Mouse (Mus musculus): Measurements from ENCODE around the gene Micu1. TPM values are rescaled to one million over a fixed set of nuclear protein-coding genes. Genes with fewer than 3 reads are reported as not detected.
A peak's percentile ranks its signal among the peaks of the same experiment; 100 is the strongest.

Micu1 gene
- polyA plus RNA-seq, 1 experiment: 42.0 TPM

DNA sequence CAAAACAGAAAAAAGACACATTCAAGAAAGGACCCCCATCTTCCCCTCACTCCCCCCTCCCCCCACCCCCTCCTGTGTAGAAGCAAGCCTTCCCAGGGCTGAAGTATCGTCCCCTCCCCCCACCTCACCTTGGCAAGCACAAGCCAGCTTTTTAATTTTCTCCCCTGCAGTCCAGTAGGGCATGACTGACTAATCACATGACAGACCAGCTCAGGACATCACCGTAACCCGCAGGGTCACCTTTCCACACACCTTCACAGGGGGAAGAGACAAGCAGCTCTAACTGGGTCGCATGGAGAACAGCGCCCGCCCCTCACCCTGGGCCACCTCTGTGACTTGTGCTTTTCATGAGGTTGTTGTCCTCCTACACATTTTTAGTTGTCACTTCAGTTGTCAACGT, 147.1 kb downstream of the Micu1 start:
- TF ChIP-seq POLR2A (IDR thresholded peaks at IDR 0.05; ENCODE audit: borderline replicate concordance, low read depth, low read length): no peak
- TF ChIP-seq CTCF (IDR thresholded peaks at IDR 0.05; ENCODE audit: low read depth, low read length): no peak
- H3K4me3 ChIP-seq (ENCODE audit: insufficient read depth, low read length): no peak overlapping the region
- H3K27ac ChIP-seq (ENCODE audit: insufficient read depth, low read depth, low read length): no peak overlapping the region
- H3K4me1 ChIP-seq (ENCODE audit: control insufficient read depth, insufficient read depth, low read length): peaks cover 9% of the 10 kb centered on the region

DNA sequence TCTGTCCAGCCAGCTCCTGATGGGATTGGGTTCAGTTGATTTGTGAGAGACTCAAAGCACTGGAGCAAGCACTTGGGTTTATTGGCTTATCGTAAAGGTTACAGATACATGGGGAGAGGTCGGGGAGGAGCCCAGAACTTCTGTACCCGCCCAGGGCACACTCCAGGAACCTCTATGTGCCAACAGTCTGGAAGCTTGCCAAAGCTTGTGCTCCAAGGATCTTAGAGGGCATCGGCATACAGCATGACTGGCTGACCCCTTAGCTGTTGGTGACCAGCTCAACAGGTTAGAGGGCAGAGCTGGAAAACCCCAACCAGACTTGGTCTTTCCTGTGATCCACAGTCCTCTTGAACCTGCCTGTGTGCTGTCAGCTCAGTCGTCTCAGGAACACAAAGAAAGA, 154.9 kb downstream of the Micu1 start:
- H3K27ac ChIP-seq (ENCODE audit: insufficient read depth, low read depth, low read length): no peak overlapping the region
- no peak overlapping the region for H3K4me3 ChIP-seq (ENCODE audit: insufficient read depth, low read length)
- TF ChIP-seq CTCF (IDR thresholded peaks at IDR 0.05; ENCODE audit: low read depth, low read length) (no peak), POLR2A (IDR thresholded peaks at IDR 0.05; ENCODE audit: borderline replicate concordance, low read depth, low read length) (no peak)
- H3K4me1 ChIP-seq (ENCODE audit: control insufficient read depth, insufficient read depth, low read length): peaks cover 3% of the 10 kb centered on the region; the same call in 1 of the 2 replicates

DNA sequence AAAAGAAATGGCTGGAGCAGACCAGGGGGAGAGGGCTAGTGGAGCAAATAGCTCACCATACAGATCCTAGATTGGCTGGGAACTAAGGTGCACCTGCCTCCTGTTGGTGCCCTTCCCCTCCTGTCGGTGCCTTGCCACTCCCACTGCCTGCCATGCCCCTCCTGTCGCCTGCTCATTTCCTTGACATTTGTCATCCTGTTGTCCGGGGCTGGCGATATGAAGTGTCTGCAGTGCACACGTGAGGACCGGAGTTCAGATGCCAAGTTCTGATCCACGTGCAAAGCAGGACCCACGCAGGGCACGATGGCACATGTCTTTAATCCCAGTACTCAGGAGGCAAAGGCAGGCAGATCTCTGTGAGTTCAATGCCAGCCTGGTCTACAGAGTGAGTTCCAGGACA, 158.4 kb downstream of the Micu1 start:
- TF ChIP-seq CTCF (IDR thresholded peaks at IDR 0.05; ENCODE audit: low read depth, low read length) (no peak), POLR2A (IDR thresholded peaks at IDR 0.05; ENCODE audit: borderline replicate concordance, low read depth, low read length) (no peak)
- Histone ChIP-seq H3K4me3 (ENCODE audit: insufficient read depth, low read length) (no peak overlapping the region), H3K4me1 (ENCODE audit: control insufficient read depth, insufficient read depth, low read length) (peaks cover 3% of the 10 kb centered on the region; the same call in 1 of the 2 replicates), H3K27ac (ENCODE audit: insufficient read depth, low read depth, low read length) (no peak overlapping the region)

DNA sequence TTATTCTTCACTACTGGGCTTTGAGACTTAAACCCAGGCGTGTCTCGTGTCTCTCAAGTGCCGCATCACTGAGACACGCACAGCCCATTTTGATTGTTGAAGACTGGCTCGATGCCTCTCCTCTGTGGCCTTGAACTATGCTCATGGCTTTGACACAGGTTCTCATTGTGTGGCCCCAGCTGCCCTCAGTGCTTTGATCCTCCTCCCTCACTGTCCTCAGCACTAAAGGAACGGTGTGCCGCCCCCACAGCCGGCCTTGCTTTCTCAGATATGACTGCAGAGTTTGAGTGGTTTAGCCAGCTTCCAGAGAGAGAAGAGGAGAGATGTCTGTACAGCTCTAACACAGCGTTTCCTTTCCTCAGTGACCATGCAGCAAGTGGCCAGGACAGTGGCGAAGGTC, 158.9 kb downstream of the Micu1 start:
- no peak for TF ChIP-seq CTCF (IDR thresholded peaks at IDR 0.05; ENCODE audit: low read depth, low read length)
- TF ChIP-seq POLR2A (IDR thresholded peaks at IDR 0.05; ENCODE audit: borderline replicate concordance, low read depth, low read length): no peak
- Histone ChIP-seq H3K4me3 (ENCODE audit: insufficient read depth, low read length) (no peak overlapping the region), H3K4me1 (ENCODE audit: control insufficient read depth, insufficient read depth, low read length) (peaks cover 3% of the 10 kb centered on the region; the same call in 1 of the 2 replicates), H3K27ac (ENCODE audit: insufficient read depth, low read depth, low read length) (no peak overlapping the region)

DNA sequence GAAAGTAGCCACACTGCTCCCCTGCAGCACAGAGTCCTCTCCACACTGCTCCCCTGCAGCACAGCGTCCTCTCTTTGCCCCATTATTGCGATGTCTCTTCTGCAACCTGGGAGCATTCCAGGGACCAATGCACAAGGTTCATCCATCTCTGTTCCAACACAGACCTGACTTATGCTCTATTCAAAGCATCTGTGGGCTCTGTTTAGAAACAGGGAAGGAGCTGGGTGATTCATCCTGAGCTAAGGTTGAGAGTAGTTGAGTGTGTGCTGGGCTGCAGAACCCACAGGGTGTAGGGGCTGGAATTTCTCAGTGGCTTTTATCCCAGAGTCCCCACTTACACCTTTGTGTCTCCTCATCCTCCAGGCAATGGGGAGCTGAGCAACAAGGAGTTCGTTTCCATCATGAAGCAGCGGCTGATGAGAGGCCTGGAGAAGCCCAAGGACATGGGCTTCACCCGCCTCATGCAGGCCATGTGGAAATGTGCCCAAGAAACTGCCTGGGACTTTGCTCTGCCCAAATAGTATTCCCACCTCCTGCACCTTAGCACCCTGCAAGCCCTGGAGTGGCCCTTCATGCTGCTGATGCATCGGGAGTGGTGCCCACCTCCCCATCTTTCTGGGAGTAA, 160.7 kb downstream of the Micu1 start:
- Histone ChIP-seq H3K4me1 (ENCODE audit: control insufficient read depth, insufficient read depth, low read length) (peaks cover 3% of the 10 kb centered on the region; the same call in 1 of the 2 replicates), H3K27ac (ENCODE audit: insufficient read depth, low read depth, low read length) (no peak overlapping the region), H3K4me3 (ENCODE audit: insufficient read depth, low read length) (no peak overlapping the region)
- TF ChIP-seq POLR2A (IDR thresholded peaks at IDR 0.05; ENCODE audit: borderline replicate concordance, low read depth, low read length) (no peak), CTCF (IDR thresholded peaks at IDR 0.05; ENCODE audit: low read depth, low read length) (no peak)

DNA sequence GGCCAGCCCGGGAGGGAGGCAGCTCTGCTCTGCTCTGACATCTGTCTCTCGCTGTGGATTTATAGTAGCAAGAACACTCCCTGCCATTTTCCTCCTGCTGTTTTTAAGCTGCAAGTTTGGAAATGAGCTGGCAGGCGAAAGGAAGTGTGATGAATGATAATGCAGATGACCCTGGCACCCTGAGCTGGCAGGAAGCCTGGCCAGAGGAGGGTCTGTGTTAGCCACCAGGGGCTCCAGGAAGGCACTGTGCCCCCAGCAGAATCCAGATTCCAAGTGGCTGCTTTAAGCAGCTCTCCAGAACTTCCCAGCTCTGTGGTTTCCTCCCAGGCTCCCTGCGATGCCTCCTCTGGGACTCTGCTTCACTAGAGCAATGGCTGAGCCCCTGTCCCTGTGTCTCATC, 161.3 kb downstream of the Micu1 start:
- H3K4me1 ChIP-seq (ENCODE audit: control insufficient read depth, insufficient read depth, low read length): peaks cover 3% of the 10 kb centered on the region; the same call in 1 of the 2 replicates
- H3K27ac ChIP-seq (ENCODE audit: insufficient read depth, low read depth, low read length): no peak overlapping the region

DNA sequence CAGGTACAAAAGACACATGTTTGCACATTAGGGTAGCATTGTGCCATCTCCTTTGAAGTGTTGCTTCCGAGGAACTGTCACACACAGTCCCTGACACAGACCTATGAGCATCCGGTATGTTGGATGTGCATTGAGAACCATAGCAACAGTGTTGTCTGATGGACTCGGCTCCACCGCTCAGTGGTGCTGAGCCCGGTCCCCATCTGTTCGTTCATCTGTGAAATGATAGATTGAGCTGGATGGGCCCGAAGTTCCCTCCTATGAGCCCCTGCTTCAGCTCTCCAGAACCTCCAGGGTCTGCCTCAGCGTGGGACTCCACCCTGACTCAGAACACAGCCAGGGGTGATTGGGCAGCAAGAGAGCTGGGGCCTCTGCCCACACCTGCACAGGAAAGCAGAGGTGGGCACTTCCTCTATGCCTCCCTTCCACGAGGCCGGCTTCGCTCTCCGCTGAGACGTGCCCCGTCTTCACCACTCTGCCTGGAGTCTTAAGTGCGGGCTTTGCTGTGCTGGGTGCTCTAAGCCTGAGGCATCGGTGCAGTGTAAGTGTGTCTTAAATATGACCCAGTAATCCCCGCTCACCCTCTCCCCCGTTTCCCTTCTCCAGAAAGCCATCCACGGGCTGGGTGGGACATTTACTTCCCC, 162.1 kb downstream of the Micu1 start:
- H3K4me1 ChIP-seq (ENCODE audit: control insufficient read depth, insufficient read depth, low read length): peaks cover 3% of the 10 kb centered on the region; the same call in 1 of the 2 replicates
- TF ChIP-seq POLR2A (IDR thresholded peaks at IDR 0.05; ENCODE audit: borderline replicate concordance, low read depth, low read length) (no peak), CTCF (IDR thresholded peaks at IDR 0.05; ENCODE audit: low read depth, low read length) (no peak)

More for the DNA sequence above, 161.3 kb downstream of the Micu1 start:
- no peak overlapping the region for H3K4me3 ChIP-seq (ENCODE audit: insufficient read depth, low read length)
- TF ChIP-seq CTCF (IDR thresholded peaks at IDR 0.05; ENCODE audit: low read depth, low read length): no peak
- no peak for TF ChIP-seq POLR2A (IDR thresholded peaks at IDR 0.05; ENCODE audit: borderline replicate concordance, low read depth, low read length)

DNA sequence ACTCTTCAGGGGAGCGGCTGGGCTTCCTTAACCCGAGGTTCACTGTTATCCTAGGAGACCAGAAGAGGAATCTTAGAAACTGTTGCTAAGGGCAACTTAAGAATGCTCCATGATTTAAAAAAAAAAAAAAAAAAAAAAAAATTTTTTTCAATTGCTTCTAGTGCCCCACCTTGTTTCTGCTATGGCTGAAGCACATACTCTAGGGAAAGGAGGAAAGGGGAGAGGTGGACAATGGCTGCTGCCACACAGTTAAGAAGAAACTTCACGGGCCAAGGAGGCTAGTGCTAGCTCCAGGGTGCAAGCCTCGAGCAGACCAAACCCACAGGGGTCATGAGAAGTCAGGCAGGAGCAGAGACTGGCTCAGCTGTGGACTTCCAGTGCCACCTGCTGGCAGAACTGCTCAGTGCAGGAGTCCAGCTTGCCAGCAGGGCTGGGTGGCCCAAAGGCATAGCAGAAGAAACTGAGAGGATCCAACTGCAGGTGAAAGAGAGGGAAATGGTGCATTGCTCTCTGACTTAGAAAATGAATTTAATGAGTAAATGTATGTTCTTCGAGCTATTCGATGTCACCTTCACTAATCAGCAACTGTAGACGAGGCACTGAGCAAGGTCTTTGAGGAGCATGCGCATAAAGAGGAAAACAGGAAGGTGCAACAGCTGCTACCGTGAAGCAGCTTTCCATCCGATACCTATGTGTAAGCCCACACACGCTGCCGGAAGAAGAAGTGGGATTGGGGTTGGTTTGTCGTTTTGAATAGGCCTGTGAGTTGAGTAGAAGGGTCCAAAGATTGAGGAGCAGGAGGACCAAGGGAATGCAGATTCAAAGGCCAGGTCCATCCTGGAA, 162.8 kb downstream of the Micu1 start:
- TF ChIP-seq CTCF (IDR thresholded peaks at IDR 0.05; ENCODE audit: low read depth, low read length) (peak; percentile 74; the same call in 1 of the 2 replicates), POLR2A (IDR thresholded peaks at IDR 0.05; ENCODE audit: borderline replicate concordance, low read depth, low read length) (no peak)
- Histone ChIP-seq H3K4me1 (ENCODE audit: control insufficient read depth, insufficient read depth, low read length) (peaks cover 3% of the 10 kb centered on the region; the same call in 1 of the 2 replicates), H3K27ac (ENCODE audit: insufficient read depth, low read depth, low read length) (no peak overlapping the region), H3K4me3 (ENCODE audit: insufficient read depth, low read length) (no peak overlapping the region)

More for the DNA sequence above, 162.1 kb downstream of the Micu1 start:
- Histone ChIP-seq H3K27ac (ENCODE audit: insufficient read depth, low read depth, low read length) (no peak overlapping the region), H3K4me3 (ENCODE audit: insufficient read depth, low read length) (no peak overlapping the region)

DNA sequence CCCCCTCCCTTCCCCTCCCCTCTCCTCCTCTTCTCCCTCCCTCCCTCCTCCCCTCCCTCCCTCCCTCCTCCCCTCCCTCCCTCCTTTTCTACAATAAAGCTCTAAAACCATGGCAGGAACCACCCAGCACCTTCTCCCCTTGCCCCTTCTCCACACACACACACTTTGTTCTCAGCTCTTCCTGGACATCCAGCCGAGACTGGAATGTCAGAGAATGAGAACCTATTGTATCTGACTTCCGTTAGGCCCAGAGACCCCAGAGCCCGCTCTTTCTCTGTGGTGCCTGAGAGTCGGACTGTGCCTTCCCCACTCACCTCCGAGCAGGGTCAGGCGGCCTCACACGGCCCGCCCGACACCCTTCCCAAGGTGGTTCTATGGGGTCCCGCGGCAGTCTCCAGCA, 166.0 kb downstream of the Micu1 start:
- Histone ChIP-seq H3K4me1 (ENCODE audit: control insufficient read depth, insufficient read depth, low read length) (no peaks in the 10 kb centered on the region), H3K27ac (ENCODE audit: insufficient read depth, low read depth, low read length) (no peak overlapping the region), H3K4me3 (ENCODE audit: insufficient read depth, low read length) (no peak overlapping the region)
- no peak for TF ChIP-seq POLR2A (IDR thresholded peaks at IDR 0.05; ENCODE audit: borderline replicate concordance, low read depth, low read length)
- TF ChIP-seq CTCF (IDR thresholded peaks at IDR 0.05; ENCODE audit: low read depth, low read length): no peak

Measured in bone marrow macrophage, adult 2 months (primary cell).